Mouse (Mus musculus) neutrophil, adult 59 days (primary cell): ENCODE data around the gene Tyw5. TPM values are rescaled to one million over a fixed set of nuclear protein-coding genes. Genes with fewer than 3 reads are reported as not detected.

ENCODE experiments used
- total RNA-seq, 2 experiments: library from RNA; stranded (reverse); gene quantifications; 1 replicate in 1 of 2; 2 replicates in 1 of 2; pipeline ENCODE4 v1.2.4; 2023

Gene Tyw5
- 1 to 10 TPM; 5.9 to 9.6 TPM for total RNA-seq

GRCm38 (mm10) chr1:57406187-57407151 lies at the start of gene Tyw5, which contains the start of gene Maip1:
Gene Tyw5, minus strand, starts transcription at chr1:57407101.
Gene Maip1, plus strand, starts transcription at chr1:57406328.

DNA sequence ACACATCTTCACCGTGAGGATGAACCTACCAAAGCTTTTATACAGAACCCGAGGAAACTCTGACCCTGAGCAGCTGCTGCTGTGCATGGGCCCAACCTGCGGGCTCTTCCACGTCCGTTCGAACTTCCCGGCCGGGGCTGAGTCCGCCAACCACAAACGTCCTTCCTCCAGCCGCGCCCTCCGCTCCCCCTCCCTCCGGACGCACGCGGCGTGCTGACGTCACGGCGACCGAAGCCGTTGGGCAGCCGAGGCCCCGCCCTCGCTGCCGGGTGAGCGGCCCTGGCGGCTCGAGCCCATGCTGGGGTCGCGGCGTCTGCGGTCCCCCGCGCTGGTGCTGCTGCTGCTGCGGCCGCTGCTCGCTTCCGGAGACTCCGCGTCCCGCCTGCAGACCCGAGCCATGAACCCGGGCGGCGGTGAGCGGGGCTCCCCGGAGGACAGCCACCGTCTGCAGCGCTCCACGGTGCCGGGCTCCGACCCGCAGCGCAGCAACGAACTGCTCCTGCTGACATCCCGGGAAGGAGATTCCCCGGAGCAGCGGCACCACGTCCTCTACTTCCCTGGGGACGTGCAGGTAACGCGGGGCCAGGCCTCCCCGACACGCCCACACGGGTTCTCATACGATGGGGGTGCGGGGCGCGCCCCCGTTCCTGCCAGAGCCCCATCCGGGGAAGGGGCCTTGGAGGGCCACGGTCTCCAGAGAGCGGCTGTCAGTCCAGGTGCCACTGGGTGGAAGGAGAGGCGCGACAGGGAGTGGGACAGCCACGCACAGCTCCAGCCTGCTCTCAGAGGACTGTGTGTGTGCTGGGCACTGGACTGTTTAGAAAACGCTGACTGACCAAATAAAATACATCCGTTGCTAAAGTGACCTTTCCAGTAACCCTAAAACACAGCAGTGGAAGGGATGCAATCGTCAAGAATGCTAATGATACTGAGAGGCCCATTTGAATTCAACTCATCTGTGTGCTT lies 29.2 kb downstream of the Tyw5 start, which contains the start of gene 1700066M21Rik:
Gene 1700066M21Rik, plus strand, starts transcription at position 245 of the 966 bp plus-strand sequence.

Other genes starting within 250 kb of the Tyw5 start
- gene 1700066M21Rik, start 29.5 kb downstream of the Tyw5 start, total RNA-seq = 1 to 10 TPM; 3.8 to 5.4 TPM
- 1 to 10 TPM; 5.8 to 7.4 TPM for gene Maip1, start 773 bp downstream of the Tyw5 start, total RNA-seq